Mouse (Mus musculus): Measurements from ENCODE around the gene Nos1ap.

Gene Nos1ap

DNA sequence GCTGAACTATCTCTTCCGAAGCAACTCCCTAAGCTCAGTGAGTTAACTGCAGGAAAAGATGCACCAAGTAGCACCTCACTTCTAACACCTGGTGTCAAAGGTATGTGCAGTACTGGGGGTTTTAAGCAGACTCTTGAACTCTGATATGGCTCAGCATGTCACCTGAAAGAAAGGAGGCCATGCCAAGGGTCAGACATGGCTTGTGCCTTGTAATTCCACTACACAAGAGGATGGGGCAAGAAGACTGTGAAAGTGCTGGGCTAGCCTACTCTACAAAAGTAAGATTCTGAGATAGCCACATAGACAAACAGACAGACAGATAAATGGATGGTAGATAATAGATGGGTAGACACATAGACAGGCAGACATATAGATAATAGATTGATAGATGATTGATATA is 87.7 kb downstream of the Nos1ap start:
- no peak for DNase-seq (ENCODE audit: low spot score in 2 of 2)

DNA sequence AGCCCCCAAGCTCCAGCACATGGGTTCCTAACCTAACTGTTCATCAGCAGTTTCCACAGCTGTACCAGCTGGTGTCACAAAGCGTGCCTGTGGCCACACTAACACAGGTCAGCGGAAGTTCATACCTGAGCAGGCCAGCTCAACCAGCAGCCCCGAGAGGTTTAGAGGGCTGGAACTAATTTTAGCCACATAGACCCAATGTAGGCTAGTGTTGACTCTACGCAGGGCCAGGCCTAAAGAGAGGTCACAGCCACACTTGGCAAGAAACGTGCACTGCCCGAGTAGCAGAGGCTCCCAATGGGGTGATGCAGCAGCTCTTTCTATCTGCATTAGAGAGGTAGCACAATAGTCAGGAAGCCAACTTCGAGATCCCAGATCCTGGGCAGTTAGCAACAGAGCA is 88.1 kb downstream of the Nos1ap start:
- no peak for DNase-seq (ENCODE audit: low spot score in 2 of 2)

DNA sequence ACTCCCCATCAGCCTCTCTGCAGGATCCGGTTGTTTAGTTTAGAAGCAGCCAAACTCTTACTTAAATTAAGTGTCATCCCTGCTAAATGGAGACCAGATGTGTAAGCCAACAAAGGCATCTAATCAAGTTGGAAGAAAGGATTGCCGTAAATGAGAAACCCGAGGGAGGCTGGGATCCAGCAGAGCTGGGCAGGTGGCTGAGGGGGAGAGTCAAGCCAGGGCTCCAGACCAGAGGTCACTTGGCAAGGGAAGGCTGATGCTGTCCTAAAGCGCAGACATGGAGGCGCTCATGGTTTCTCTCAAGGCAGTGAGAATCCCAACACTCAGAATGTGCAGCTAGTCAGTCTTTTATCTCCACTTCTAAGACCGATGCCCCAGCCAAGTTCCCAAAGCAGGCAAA is 89.8 kb downstream of the Nos1ap start:
- no peak for DNase-seq (ENCODE audit: low spot score in 2 of 2)

DNA sequence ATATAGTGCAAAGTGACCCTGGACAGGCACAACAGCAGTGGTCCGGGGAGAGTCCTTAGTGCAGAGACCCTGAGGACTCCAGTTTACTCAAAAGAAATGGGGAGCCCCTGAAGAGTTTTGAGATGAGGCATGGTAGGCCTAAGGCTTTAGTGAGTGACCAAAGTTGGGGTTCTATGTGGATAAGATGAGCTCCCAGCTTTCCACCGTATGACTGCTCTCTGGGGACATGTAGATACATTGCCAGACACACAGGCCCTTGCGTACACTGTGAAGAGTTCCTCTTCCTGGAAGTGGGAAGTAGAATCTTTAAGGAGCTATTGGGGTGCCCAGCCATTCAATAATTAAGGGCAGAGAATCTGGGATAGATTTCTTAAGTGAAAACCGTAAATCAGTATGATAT is 90.2 kb downstream of the Nos1ap start:
- DNase-seq (ENCODE audit: low spot score in 2 of 2): no peak

DNA sequence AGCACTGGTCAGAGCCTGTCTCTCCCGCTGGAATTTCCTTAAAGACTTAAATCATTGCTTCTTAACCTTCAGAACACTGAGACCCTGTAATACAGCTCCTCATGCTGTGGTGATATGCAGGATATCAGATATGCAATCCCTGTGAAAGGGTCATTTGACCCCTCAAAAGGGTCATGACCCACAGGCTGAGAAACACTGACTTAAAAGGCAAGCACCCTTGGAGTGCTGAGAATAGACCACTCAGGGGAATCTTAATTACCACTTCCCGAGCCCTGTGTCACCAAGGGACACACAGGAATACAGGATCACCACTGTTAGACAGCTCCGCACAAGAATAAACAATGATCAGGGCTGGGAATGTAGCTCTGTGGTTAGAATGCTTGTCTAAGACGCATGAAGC is 91.0 kb downstream of the Nos1ap start:
- no peak for DNase-seq (ENCODE audit: low spot score in 2 of 2)

DNA sequence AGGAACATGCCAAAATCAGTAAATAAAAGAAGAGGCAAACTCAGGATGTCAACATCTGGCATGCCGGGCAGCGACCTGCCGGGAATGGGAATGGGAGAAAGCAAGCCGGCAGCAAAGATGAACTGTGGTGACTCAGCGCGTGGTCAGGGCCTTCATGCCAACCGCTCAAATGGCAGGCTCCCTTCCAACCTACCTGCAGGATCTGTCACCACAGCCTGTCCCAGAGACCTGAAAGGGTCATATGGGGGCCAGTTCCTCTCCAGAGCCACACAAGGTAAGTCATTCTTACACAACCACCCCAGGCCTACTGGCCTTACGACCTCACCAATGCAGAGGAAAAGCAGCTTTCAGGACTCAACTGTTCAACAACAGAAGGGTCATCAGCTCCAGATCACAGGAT is 93.4 kb downstream of the Nos1ap start:
- DNase-seq (ENCODE audit: low spot score in 2 of 2): no peak

DNA sequence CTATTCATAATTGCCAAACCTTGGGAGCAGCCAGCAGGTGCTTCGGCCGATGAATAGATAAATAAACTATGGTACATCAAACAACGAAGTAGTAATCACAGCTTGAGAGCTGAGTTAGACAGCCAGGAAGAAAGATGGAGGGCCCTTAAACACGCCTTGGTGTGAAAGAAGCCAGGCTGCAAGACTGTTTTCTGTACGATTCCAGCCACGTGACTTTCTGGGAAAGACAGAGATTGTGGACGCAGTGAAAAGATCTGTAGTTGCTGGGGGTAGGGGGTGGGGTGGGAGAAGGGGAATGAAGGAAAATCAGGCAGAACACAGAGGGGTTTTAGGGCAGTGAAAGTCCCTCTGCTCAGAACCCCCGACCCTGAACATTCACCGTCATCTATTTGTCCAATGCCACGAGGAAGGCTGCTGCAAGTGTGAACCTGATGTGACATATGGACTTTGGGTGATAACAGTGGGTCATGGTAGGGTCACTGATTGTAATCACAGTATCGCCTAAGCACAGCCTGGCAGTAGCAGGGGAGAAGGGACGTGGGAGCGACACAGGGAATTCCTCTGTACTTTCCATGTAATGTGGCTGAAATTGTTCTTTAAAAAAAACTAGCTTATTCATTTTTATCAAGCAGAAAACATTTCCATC is 94.0 kb downstream of the Nos1ap start:
- no peak for DNase-seq (ENCODE audit: low spot score in 2 of 2)

DNA sequence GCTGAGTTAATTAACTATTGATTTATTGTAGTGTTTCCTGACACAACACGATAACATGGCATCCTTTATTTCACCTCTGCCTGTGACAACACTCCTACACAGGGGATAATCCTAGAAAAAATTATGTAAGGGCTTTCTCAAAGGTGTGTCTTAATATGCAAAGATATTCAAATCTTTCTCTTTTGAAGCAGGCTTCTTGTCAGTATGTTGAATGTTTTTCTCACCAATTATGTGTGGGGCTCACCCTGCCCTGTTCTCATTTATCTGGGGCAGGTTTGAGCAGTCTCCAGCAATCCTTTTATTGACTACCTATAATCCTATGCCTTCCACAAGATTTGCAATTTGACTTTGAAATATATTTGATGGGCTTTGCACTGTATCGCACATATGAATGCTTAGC is 97.1 kb downstream of the Nos1ap start:
- DNase-seq (ENCODE audit: low spot score in 2 of 2): no peak

DNA sequence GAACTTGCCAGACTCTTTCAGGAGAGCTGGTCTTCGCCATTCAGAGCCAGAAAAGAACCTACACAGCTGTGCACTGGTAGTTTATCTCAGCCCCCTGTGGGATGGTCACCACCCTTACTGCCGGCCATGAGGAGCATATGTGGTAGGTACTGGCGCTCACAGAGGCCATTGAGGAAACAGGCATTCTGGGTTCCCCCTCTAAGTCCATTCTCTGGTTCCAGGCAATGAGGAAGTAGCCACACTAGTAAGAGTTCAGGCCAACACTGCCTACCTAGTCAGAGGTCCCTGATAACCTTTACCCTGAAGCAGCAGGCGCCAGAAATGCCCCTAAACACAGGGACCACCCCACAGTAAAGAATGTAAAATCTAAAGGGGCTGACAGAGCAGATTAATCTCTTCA is 97.6 kb downstream of the Nos1ap start:
- no peak for DNase-seq (ENCODE audit: low spot score in 2 of 2)

DNA sequence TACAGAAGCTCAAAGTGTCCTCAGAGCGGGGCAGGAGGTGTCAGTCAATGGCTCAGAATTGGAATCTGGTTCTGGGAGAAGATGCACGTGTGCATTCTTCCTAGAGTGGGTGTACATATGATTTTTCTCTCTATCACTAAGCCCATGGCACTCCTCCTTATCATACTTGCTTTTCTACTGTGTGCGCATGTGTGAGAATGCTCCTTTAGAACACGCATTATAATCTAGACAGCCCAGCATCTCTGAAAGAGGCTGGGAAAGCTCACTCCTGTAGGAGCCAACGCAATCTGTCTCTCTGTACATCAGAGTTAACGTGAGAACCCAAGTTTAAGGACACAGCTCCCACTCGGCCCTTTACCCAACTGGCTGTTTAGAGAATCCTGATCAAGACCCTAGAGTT is 99.7 kb downstream of the Nos1ap start:
- DNase-seq (ENCODE audit: low spot score in 2 of 2): no peak

DNA sequence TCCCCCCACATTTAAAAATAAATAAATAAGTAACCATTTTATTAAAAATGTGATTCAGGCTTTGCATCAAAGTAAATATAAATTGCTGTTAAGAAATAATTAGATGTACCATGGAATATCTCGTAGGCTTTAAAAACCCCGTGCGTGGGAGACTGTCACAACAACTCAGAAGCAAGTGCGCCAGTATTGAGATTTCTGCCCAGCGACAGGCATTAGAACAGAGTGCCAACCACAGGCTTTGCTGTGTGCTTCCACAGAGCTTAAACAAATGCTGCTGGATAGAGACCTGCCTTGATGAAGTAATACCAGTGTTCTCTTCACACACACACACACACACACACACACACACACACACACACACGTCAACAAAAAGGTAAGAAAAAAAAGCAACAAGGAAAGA is 100.2 kb downstream of the Nos1ap start:
- peak in 1 of 2 experiments; percentile 34 for DNase-seq (ENCODE audit: low spot score in 2 of 2)

DNA sequence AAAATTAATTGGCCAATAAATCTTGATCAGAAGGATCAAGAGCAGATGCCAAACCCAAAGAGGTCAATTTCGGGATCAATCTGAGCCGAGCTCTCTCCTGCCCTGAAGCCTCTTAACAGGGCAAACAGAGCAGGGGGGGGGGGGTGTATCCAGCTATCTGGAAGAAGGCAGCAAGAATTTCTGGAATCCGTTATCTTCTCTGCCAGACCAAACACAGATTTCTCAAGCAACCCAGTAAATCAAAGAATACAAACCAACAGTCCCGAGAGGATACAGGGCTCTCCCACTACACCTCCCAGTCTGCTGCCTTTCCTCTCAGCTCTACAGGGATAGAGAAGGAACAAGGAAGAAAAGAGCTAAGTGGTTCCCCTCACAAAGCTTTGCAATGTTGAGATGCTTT is 104.5 kb downstream of the Nos1ap start:
- no peak for DNase-seq (ENCODE audit: low spot score in 2 of 2)

DNA sequence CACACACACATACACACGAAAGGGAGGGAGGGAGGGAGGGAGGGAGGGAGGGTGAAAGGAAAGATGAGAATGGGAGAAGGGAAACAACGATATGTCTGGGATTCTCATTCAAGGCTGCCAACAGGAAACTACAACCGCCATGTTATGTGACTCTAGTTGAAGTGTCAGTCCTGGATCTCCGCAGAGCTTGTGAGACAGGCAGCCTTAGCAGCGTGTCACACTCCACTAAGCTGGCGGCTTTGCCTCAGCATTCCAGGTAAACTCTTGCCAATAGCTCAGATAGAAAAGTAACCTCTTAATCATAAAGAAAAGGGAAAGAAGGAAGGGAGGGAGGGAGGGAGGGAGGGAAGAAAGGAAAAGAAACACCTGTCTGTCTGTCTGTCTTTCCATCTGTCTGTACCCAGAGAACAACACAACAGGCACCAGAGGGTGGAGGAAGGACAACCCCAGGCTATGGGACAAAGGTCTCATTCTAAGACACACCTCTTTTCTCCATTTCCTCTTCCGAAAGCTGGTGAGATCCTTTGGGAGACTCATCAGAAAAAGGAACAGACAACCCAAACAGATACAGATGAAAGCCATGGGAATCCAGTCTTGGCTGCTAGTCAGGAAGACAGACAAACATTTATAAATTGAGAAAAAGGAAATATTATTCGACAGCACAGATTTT is 107.3 kb downstream of the Nos1ap start:
- no peak for DNase-seq (ENCODE audit: low spot score in 2 of 2)

DNA sequence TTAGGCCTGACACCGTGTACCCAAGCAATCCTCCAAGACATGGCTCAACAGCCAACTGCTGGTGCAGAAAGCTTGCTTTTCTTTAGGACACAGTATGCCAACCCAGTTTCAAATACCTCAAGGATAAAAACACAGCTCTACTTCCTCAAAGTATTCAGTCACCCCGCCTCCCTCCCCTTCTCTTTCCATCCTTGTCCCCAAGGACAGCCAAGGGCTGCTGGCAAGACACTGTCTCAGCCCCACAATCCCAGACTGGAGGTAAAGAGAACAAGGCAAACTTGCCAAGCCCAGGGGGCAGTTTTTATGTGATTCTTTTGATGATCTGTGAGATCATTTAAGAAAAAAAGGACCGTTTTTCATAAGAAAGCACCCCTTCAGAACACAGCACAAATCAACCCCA is 108.6 kb downstream of the Nos1ap start:
- DNase-seq (ENCODE audit: low spot score in 2 of 2): no peak

DNA sequence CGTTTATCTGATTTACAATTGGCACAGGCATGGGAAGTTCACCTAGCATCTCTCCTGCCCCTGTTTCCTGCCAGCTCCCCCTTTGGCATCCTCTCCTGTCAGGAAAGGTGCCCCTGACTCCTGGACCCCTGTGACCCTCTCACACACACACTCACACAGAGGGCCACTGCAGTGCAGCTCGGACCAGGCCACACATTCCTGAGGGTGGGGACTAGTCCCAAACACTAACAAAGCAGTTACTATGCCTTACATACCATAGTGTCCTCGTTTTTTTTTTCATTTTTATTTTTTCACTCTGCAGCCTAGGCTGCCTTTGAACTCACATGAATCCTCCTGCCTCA is 110.2 kb downstream of the Nos1ap start:
- no peak for DNase-seq (ENCODE audit: low spot score in 2 of 2)

DNA sequence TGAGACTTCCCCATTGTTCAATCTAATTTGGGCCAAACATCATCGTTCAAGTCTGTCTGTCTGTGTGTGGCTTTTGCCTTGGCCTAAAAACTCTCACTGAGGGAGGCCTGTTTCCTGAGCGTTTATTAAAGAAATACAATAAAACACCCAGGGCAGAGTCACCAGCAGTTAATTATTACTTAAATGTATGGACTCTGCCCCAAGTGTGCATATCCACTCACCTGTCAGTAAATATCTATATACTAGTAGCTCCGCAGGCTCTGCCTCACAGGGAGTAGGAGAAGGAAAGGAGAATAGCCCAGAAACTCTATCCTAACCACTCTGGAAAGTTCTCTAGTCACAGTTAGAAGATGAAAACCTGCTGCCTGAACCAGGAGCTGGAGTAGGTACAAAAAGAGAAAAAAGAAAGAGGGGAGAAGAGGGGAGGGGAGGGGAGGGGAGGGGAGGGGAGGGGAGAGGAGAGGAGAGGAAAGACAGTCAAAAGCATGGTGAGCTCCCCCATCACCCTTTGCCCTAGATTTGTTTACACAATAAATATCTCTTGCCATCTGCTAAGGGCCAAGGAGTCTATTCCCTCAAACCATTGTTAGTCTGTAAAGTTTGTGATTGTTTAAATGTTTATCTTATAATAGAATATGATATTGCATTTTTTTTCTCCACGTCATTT is 110.7 kb downstream of the Nos1ap start:
- no peak for DNase-seq (ENCODE audit: low spot score in 2 of 2)

DNA sequence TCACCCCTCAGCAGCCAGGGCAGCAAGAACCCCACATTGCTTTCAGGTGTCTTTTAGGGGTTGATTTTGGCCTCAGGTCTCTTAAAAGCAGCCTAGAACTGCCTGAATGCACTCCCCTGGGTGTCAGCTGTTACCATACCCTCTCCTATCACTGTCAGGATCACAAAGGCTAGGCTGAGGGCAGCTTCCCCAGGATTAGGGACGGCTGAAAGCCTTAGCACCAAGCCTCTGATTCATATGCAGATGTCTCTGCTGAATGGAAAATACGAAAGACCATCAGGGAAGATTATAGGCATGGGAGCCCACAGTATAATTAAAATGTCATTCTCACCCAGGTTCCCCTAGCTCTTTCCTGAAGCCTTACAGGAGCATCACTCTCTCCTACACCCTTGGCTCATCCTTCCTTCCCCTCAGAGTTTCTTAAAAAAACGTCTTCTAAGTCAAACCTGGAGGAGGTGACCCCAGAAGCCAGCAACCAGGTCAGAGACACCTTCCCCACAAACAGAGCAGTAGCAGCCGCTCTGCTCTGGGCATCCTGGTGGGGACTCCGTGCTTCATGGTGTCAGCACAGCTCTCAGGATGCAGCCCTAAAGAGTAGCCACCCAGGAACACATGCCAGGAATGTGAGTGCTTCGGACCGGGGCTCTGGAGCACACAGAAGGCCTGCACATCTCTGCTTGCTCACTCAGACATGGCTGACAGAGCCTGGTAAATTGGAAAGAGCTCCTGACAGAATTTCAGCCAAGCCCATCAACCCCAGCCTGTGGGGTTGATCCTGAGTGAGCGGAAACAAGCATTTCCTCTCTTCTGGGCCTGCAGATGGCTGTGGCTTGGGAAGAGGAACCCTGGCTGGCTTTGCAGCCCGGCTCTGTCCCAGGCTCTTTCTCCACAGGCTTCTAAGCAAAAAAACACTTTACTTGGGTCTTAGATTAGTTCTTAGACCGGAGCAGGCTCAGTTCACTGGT is 111.7 kb downstream of the Nos1ap start:
- no peak for DNase-seq (ENCODE audit: low spot score in 2 of 2)

DNA sequence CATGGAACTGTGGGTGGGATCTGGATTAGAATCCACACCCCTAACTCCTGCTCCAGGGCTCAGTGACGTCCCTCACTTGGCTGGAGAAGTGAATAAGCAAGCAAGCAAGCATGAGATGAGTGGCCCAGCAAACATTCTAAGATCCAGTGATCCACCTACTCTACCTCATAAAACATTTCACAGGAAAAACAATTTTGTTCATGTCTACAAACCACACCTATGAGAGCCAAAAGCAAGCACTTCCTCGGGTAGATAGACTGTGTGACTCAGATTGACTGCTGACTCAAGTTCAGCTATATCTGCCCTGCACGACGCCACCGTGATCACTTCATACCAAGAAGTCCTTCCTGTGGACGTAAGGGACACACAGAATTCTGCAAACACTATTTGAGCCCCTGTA is 116.2 kb downstream of the Nos1ap start:
- no peak for DNase-seq (ENCODE audit: low spot score in 2 of 2)

DNA sequence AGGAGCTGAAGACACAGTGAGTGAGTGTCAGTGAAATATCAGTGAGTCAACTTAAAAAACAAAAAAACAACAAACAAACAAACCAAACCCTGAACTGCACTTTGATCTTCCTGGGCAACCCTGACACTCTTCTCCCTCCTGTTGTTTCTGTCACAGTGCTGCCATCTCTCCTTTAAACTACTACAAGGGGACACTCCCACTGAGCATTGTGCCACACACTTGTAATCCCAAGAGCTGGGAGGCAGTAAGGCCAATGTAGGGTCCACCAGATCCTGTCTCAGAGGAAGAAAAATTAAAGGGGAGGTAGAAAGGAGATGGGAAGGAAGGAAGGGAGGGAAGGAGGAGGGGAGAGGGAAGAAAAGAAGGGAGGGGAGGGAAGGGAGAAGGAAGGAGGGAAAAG is 116.8 kb downstream of the Nos1ap start:
- DNase-seq (ENCODE audit: low spot score in 2 of 2): no peak

DNA sequence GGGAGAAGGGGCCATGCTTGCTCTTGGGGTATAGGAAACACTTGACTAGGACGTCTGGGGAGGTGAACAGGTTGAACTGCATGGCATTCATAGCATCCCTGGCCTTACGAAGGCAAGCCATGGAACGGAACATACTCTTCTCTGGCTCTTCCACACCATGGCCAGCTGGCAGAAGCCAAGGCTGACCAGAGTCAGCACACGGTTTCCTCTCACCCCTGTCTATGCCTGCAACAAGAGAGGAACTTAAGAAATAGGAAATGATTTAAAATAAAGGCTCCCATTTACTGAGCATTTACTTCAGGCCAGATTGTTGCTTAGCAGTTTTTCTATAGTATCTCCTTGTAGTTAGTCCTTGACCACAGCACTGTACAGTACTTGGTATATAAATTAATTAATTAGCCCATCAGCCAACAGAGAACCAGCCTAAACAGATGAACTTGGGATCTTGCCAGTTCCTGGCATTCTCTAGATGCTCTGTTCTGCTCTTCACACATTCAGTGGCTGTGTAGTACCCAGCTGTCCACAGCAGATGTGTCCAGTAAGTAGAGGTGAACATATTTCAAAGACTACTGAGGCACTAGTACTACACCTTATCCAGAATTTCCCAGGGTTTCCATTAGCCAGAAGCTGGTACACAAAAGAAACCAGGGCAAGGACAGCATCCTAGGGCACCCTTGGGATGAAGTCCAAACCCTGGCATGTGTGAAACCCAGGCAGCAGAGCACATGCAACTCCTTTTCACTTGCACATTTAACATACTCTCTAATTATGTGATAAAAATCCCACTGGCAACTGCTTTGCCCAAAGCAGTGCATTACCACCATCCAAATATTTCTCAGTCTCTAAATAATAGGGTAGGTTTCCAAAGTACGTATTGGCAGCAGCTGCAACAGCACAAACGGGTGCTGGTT is 123.3 kb downstream of the Nos1ap start:
- no peak for DNase-seq (ENCODE audit: low spot score in 2 of 2)

DNA sequence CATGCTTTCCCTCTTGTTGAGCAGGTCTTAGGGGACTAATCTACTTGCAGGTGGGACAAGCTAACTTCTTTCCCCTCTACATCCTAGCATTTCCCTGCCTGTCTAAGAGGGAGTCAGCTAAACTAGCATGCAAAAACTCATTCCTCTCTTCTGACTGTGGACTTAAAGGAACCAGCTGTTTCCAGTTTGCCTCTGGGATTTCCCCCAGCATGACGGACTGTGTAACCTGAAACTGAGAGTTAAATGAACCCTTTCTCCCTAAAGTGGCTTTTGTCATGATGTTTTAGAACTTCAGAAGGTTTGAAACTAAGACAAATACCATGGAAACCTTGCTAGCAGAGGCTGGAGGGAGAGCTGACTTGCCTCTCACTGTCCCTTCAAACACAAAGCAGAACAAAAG is 127.5 kb downstream of the Nos1ap start:
- DNase-seq (ENCODE audit: low spot score in 2 of 2): no peak

Data from right cerebral cortex, adult 2 months (tissue).